Mouse (Mus musculus) liver, embryonic 14.5 days (tissue): ENCODE results near the gene Mef2c.

Experiments used
- CTCF ChIP-seq: IDR thresholded peaks from 2 replicates; pipeline ENCODE4 v1.5.1; 2016; ENCODE audit warnings: antibody characterized with exemption, low read depth, control low read depth
- EP300 ChIP-seq: IDR thresholded peaks from 2 replicates; pipeline ENCODE4 v1.6.1; 2016; ENCODE audit warnings: antibody characterized with exemption, low read depth

DNA sequence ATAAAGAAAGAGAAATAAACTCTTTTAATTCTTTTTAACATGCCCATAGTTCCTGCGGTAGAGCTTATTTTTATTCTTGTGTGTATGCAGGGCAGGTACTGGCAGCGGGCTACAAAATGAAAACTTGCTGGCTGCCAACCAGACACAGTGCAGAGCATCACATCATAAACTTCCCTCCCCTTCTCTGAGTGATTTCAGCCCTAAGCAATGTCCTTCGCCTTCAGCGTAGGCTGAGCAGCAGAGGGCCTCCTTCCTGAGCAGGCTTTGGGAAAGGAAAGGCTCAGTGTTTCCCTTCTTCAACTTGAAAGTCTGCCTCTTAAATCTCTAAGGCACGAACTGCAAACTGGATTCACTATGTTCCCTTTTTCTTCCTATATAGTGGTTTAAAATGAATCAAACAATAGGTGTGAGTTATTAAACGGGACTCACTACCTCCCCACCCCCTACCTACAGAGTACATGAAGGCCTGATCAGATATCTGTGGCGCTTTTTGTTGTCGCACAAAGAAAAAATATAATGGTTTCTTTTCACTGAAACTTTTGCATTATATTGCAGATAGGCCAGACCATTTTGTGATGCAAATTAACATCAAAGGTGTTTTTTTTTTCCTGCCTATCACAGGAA, 28.2 kb downstream of the Mef2c start:
- TF ChIP-seq CTCF (peak; percentile 30; the same call in 1 of the 2 replicates), EP300 (no peak)
